Mouse (Mus musculus) MEL (cell line): ENCODE data around the gene Smim24.

Experiments used
- CTCF ChIP-seq, 3 experiments: IDR thresholded peaks in 2 of 3; conservative IDR thresholded peaks in 1 of 3; 2 replicates each; pipeline ENCODE4 v1.5.1; 2011 to 2012; ENCODE audit warnings: low read length in 3 of 3, low read depth in 2 of 3, mild to moderate bottlenecking in 2 of 3, improper control_type of control experiment in 1 of 3, inconsistent platforms in 1 of 3, mixed read lengths in 1 of 3, moderate library complexity in 1 of 3; ENCODE audit not compliant: control insufficient read depth in 1 of 3, insufficient read depth in 1 of 3, poor library complexity in 1 of 3, severe bottlenecking in 1 of 3
- EP300 ChIP-seq, 2 experiments: IDR thresholded peaks; 2 replicates each; pipeline ENCODE4 v1.6.1; 2011; ENCODE audit warnings: improper control_type of control experiment in 2 of 2, low read length in 2 of 2, low read depth in 1 of 2, mild to moderate bottlenecking in 1 of 2
- GABPA ChIP-seq: IDR thresholded peaks from 2 replicates; pipeline ENCODE4 v1.6.1; 2012; ENCODE audit warnings: low read depth, mild to moderate bottlenecking, inconsistent platforms, low read length, improper control_type of control experiment, moderate library complexity
- GATA1 ChIP-seq: IDR thresholded peaks from 2 replicates; pipeline ENCODE4 v1.6.1; 2011; ENCODE audit warnings: low read depth, low read length, improper control_type of control experiment
- HCFC1 ChIP-seq: IDR thresholded peaks from 2 replicates; pipeline ENCODE4 v1.6.1; 2012; ENCODE audit warnings: low read depth, mild to moderate bottlenecking, inconsistent platforms, low read length, improper control_type of control experiment, moderate library complexity
- MAFK ChIP-seq: IDR thresholded peaks from 2 replicates; pipeline ENCODE4 v1.6.1; 2011; ENCODE audit warnings: low read depth, mild to moderate bottlenecking, low read length, improper control_type of control experiment, borderline replicate concordance
- MXI1 ChIP-seq: IDR thresholded peaks from 2 replicates; pipeline ENCODE4 v1.6.1; 2011; ENCODE audit warnings: mild to moderate bottlenecking, low read depth, low read length, improper control_type of control experiment
- NELFE ChIP-seq: IDR thresholded peaks from 2 replicates; pipeline ENCODE4 v1.6.1; 2011; ENCODE audit warnings: low read depth, low read length, improper control_type of control experiment
- NRF1 ChIP-seq: IDR thresholded peaks from 2 replicates; pipeline ENCODE4 v1.6.1; 2014; ENCODE audit warnings: low read depth, mild to moderate bottlenecking, inconsistent platforms, low read length, improper control_type of control experiment, moderate library complexity; ENCODE audit not compliant: poor library complexity, insufficient read depth, severe bottlenecking
- POLR2A ChIP-seq, 2 experiments: IDR thresholded peaks; 2 replicates each; pipeline ENCODE4 v1.6.1; 2011 to 2012; ENCODE audit warnings: low read length in 2 of 2, mild to moderate bottlenecking in 2 of 2, control low read depth in 1 of 2, improper control_type of control experiment in 1 of 2, low read depth in 1 of 2, moderate library complexity in 1 of 2; ENCODE audit not compliant: control insufficient read depth in 1 of 2, insufficient read depth in 1 of 2, poor library complexity in 1 of 2
- POLR2AphosphoS2 ChIP-seq: IDR thresholded peaks from 2 replicates; pipeline ENCODE4 v1.6.1; 2011; ENCODE audit warnings: low read length, improper control_type of control experiment
- TBP ChIP-seq: IDR thresholded peaks from 2 replicates; pipeline ENCODE4 v1.8.0; 2011; ENCODE audit warnings: low read depth, low read length, improper control_type of control experiment

GRCm38 (mm10) chr10:81382039-81382438 lies 10.8 kb upstream of the Smim24 start:
- TF ChIP-seq GATA1 (peak; percentile 98), POLR2A (IDR thresholded peaks at IDR 0.05; ENCODE audit: control insufficient read depth in 1 of 2, insufficient read depth in 1 of 2, low read depth in 1 of 2, low read length in 2 of 2, poor library complexity in 1 of 2) (peak in 1 of 2 experiments; percentile 41; a peak in 1 of 4 replicates), CTCF (IDR thresholded peaks at IDR 0.05 in 2 of 3, conservative IDR thresholded peaks at IDR 0.05 in 1 of 3; ENCODE audit: control insufficient read depth in 1 of 3, insufficient read depth in 1 of 3, low read depth in 2 of 3, low read length in 3 of 3, poor library complexity in 1 of 3, severe bottlenecking in 1 of 3) (no peak), POLR2AphosphoS2 (peak; percentile 77), GABPA (peak; percentile 63; the same call in 1 of the 2 replicates), MXI1 (peak; percentile 97), HCFC1 (peak; percentile 57; the same call in 1 of the 2 replicates), TBP (peak; percentile 32; the same call in 1 of the 2 replicates), NRF1 (no peak), EP300 (IDR thresholded peaks at IDR 0.05; ENCODE audit: low read depth in 1 of 2, low read length in 2 of 2) (peak; percentile 97 to 99), NELFE (peak; percentile 49), MAFK (peak; percentile 85; the same call in 1 of the 2 replicates)
